9 mouse cellular contexts compared by ENCODE assay signal in the genomic region with DNA sequence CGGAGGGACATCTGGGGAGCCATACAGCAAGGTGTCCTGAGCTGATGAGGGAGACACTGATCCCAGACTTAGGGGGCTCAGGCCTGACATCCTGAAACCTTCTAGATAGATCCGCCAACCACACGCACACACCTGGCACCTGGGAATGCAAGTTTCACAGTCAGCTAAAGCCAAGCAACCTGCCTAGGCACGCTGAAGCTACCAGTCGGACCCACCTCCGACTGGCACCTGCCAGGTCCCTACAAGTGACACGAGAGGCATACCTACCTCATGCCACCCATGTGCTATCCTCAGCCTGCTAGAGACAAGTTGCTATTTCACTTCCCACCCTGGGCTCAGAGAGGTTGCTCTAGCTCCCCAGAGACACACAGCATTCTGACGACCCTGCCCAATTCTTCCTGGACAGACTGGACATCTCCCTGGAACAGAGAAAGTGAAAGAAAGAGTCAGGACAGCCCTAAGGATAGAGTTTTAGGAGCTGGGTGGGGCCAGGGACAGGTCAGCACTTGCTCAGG. TPM values are rescaled to one million over a fixed set of nuclear protein-coding genes. Genes with fewer than 3 reads are reported as not detected.
A peak's percentile ranks its signal among the peaks of the same experiment; 100 is the strongest.
DNase-seq lines count a peak whose midpoint lies in the region; ATAC-seq and TF ChIP-seq lines count a peak whose summit lies in the region.
"Had no signal": no experiment of that assay in that cellular context is flagged by ENCODE, and none has a peak within 500 bp of the region (broad histone marks: within the 10 kb centered on the region; RNA-seq: fewer than 3 reads in every experiment).

No protein-coding gene starts in this region.

- peaks cover 31% of the 10 kb centered on the region for H3K36me3 ChIP-seq in heart, embryonic 16.5 days (ENCODE audit: control insufficient read depth, insufficient read depth)
- peaks cover 0 to 2% of the 10 kb centered on the region in 2 experiments; a peak in 1 of 4 replicates for H3K36me3 ChIP-seq in MEL (ENCODE audit: control insufficient read depth in 1 of 2, insufficient read depth in 2 of 2, low read length in 2 of 2)
- no peaks in the 10 kb centered on the region for H3K36me3 ChIP-seq in hindbrain, embryonic 11.5 days (ENCODE audit: control insufficient read depth, insufficient read depth, low read length)
- no peaks in the 10 kb centered on the region for H3K36me3 ChIP-seq in midbrain, embryonic 12.5 days

- no peak for TF ChIP-seq CTCF in MEL (IDR thresholded peaks at IDR 0.05 in 2 of 3, conservative IDR thresholded peaks at IDR 0.05 in 1 of 3; ENCODE audit: control insufficient read depth in 1 of 3, insufficient read depth in 1 of 3, low read depth in 2 of 3, low read length in 3 of 3, poor library complexity in 1 of 3, severe bottlenecking in 1 of 3)

- peak overlapping the region; percentile 81 for H3K4me2 ChIP-seq in heart, embryonic 16.5 days (ENCODE audit: low read depth, low read length)
- H3K4me2 ChIP-seq in hindbrain, embryonic 11.5 days (replicated peaks; ENCODE audit: low read depth, low read length): peak overlapping the region; percentile 38
- peak overlapping the region; percentile 54 for H3K4me2 ChIP-seq in midbrain, embryonic 12.5 days (replicated peaks)

- DNase-seq in heart, postnatal 10 days: no peak
- no peak for DNase-seq in MEL (ENCODE audit: low read depth, low spot score)
- peak; percentile 17 for DNase-seq in hindbrain, embryonic 11.5 days (ENCODE audit: low spot score)
- no peak for DNase-seq in embryo, embryonic 10 days (ENCODE audit: low spot score)
- no peak for DNase-seq in adrenal gland, postnatal 4 days (ENCODE audit: low spot score in 2 of 2)
- no peak for DNase-seq in urinary bladder, postnatal 4 days (ENCODE audit: low spot score in 2 of 2)

- no peak for TF ChIP-seq POLR2A in MEL (IDR thresholded peaks at IDR 0.05; ENCODE audit: control insufficient read depth in 1 of 2, insufficient read depth in 1 of 2, low read depth in 1 of 2, low read length in 2 of 2, poor library complexity in 1 of 2)

- 24% methylated on average over 8 of the region's 8 CpGs for WGBS in heart, embryonic 16.5 days
- WGBS in hindbrain, embryonic 11.5 days: 28% methylated on average over 8 of the region's 8 CpGs
- WGBS in midbrain, embryonic 12.5 days: 26% methylated on average over 8 of the region's 8 CpGs

- H3K4me3 ChIP-seq in heart, embryonic 16.5 days (ENCODE audit: low read length): peak overlapping the region; percentile 89
- peak overlapping the region in 1 of 2 experiments; percentile 69; a peak in 2 of 4 replicates for H3K4me3 ChIP-seq in MEL (ENCODE audit: control insufficient read depth in 1 of 2, insufficient read depth in 1 of 2, low read depth in 2 of 2, low read length in 2 of 2)
- H3K4me3 ChIP-seq in hindbrain, embryonic 11.5 days (ENCODE audit: low read depth, low read length): peak overlapping the region; percentile 40
- H3K4me3 ChIP-seq in midbrain, embryonic 12.5 days: peak overlapping the region; percentile 47

- intact Hi-C loops in heart, postnatal 10 days (cut with DNase I): loop anchor here (2.0 to 5.0 kb wide), 4 partner anchors 45 to 153 kb away; a partner anchor contains a TSS

- ATAC-seq in heart, embryonic 16.5 days (replicated peaks; ENCODE audit: extremely low read depth, insufficient read depth, low FRiP score): no peak
- ATAC-seq in hindbrain, embryonic 11.5 days (ENCODE audit: low FRiP score): no peak
- no peak for ATAC-seq in midbrain, embryonic 12.5 days (ENCODE audit: low FRiP score, low read depth)

- no peak for TF ChIP-seq RAD21 in MEL (IDR thresholded peaks at IDR 0.05; ENCODE audit: low read depth, low read length)

- H3K9ac ChIP-seq in heart, embryonic 16.5 days (ENCODE audit: low read length): peak overlapping the region; percentile 95
- H3K9ac ChIP-seq in MEL (ENCODE audit: control insufficient read depth, low read depth, low read length, poor library complexity, severe bottlenecking): no peak overlapping the region; the same call in 1 of the 2 replicates
- H3K9ac ChIP-seq in hindbrain, embryonic 11.5 days (ENCODE audit: low read depth, low read length): no peak overlapping the region
- H3K9ac ChIP-seq in midbrain, embryonic 12.5 days (replicated peaks): 0 out of 2 replicates have a peak overlapping the region, but pooled peaks have one; percentile 11

- TF ChIP-seq EP300 in MEL (IDR thresholded peaks at IDR 0.05; ENCODE audit: low read depth in 1 of 2, low read length in 2 of 2): no peak

- H3K9me3 ChIP-seq in heart, embryonic 16.5 days (replicated peaks; ENCODE audit: control insufficient read depth, low read length): peaks cover 3% of the 10 kb centered on the region
- H3K9me3 ChIP-seq in MEL (replicated peaks; ENCODE audit: insufficient read depth, low read length): no peaks in the 10 kb centered on the region
- H3K9me3 ChIP-seq in hindbrain, embryonic 11.5 days (ENCODE audit: control insufficient read depth, low read length): no peaks in the 10 kb centered on the region
- 0 out of 2 replicates have a peak, but pooled peaks cover 4% of the 10 kb centered on the region for H3K9me3 ChIP-seq in midbrain, embryonic 12.5 days

- no peaks in the 10 kb centered on the region; the same call in 1 of the 2 replicates for H3K79me2 ChIP-seq in MEL (ENCODE audit: control insufficient read depth, insufficient read depth, low read length, poor library complexity)

- peak overlapping the region; percentile 98 for H3K27ac ChIP-seq in heart, embryonic 16.5 days (ENCODE audit: low read length)
- H3K27ac ChIP-seq in MEL (ENCODE audit: control insufficient read depth, low read depth, low read length): no peak overlapping the region
- no peak overlapping the region for H3K27ac ChIP-seq in hindbrain, embryonic 11.5 days (ENCODE audit: low read depth, low read length)
- H3K27ac ChIP-seq in midbrain, embryonic 12.5 days (replicated peaks): no peak overlapping the region

- no peaks in the 10 kb centered on the region for H3K27me3 ChIP-seq in heart, embryonic 16.5 days (ENCODE audit: control insufficient read depth, insufficient read depth, low read length)
- no peaks in the 10 kb centered on the region for H3K27me3 ChIP-seq in MEL (ENCODE audit: control insufficient read depth in 1 of 2, insufficient read depth in 2 of 2, low read length in 2 of 2)
- H3K27me3 ChIP-seq in hindbrain, embryonic 11.5 days (ENCODE audit: control insufficient read depth, insufficient read depth, low read length): peaks cover 38% of the 10 kb centered on the region
- peaks cover 48% of the 10 kb centered on the region for H3K27me3 ChIP-seq in midbrain, embryonic 12.5 days

- H3K4me1 ChIP-seq in heart, embryonic 16.5 days (ENCODE audit: control insufficient read depth, insufficient read depth, low read length): peaks cover 38% of the 10 kb centered on the region
- H3K4me1 ChIP-seq in MEL (ENCODE audit: control insufficient read depth in 1 of 2, insufficient read depth in 2 of 2, low read length in 2 of 2): peaks cover 0 to 12% of the 10 kb centered on the region in 2 experiments; a peak in 3 of 4 replicates
- peaks cover 4% of the 10 kb centered on the region; the same call in 1 of the 2 replicates for H3K4me1 ChIP-seq in hindbrain, embryonic 11.5 days (replicated peaks; ENCODE audit: control insufficient read depth, insufficient read depth, low read length)
- H3K4me1 ChIP-seq in midbrain, embryonic 12.5 days: peaks cover 25% of the 10 kb centered on the region

RNA-seq across cellular contexts. Expression of a gene that starts 0.9 kb away (rescaled TPM):
- 218 and 255 TPM in 2 replicates for polyA plus RNA-seq in heart, embryonic 16.5 days (2015; fragmentation: Nextera tagmentation; extraction: Ambion mirVana)
- total RNA-seq in heart, postnatal 10 days (2021): 10 to 100 TPM; 60.3 to 65.6 TPM
- 8.7 and 9.1 TPM in 2 replicates for total RNA-seq in MEL (2012; rRNA removed)
- polyA plus RNA-seq in MEL (2012; ENCODE audit: insufficient read depth in 1 of 2, insufficient read length in 2 of 2, low read depth in 1 of 2, low replicate concordance in 2 of 2, missing spikeins in 1 of 2): 10 to 100 TPM in 1 of 2 experiments, not detected in 1; 25.3 TPM
- 180 and 221 TPM in 2 replicates for polyA plus RNA-seq in hindbrain, embryonic 11.5 days (2014; fragmentation: Nextera tagmentation; extraction: Ambion mirVana)
- polyA plus RNA-seq in midbrain, embryonic 12.5 days (2016; fragmentation: Nextera tagmentation; extraction: Ambion mirVana): 109 and 168 TPM in 2 replicates
- total RNA-seq in adrenal gland, postnatal 4 days (2021): 10 to 100 TPM; 40.9 to 48.7 TPM

RNA-seq across cellular contexts. Expression of a gene that starts 5.2 kb away (rescaled TPM):
- 10.6 and 13.5 TPM in 2 replicates for polyA plus RNA-seq in heart, embryonic 16.5 days (2015; fragmentation: Nextera tagmentation; extraction: Ambion mirVana)
- total RNA-seq in heart, postnatal 10 days (2021): 100 to 1,000 TPM; 126 to 132 TPM
- total RNA-seq in MEL (2012; rRNA removed): 58.2 and 62.0 TPM in 2 replicates
- polyA plus RNA-seq in MEL (2012; ENCODE audit: insufficient read depth in 1 of 2, insufficient read length in 2 of 2, low read depth in 1 of 2, low replicate concordance in 2 of 2, missing spikeins in 1 of 2): 100 to 1,000 TPM in 1 of 2 experiments, not detected in 1; 150 TPM
- polyA plus RNA-seq in hindbrain, embryonic 11.5 days (2014; fragmentation: Nextera tagmentation; extraction: Ambion mirVana): 14.6 and 16.1 TPM in 2 replicates
- 19.3 and 20.9 TPM in 2 replicates for polyA plus RNA-seq in midbrain, embryonic 12.5 days (2016; fragmentation: Nextera tagmentation; extraction: Ambion mirVana)
- total RNA-seq in adrenal gland, postnatal 4 days (2021): 100 to 1,000 TPM; 146 to 147 TPM

RNA-seq across cellular contexts. Expression of a gene that starts 7.0 kb away (rescaled TPM):
- polyA plus RNA-seq in heart, embryonic 16.5 days (2015; fragmentation: Nextera tagmentation; extraction: Ambion mirVana): 3.2 TPM in 2 replicates
- 1 to 10 TPM; 7.8 to 8.2 TPM for total RNA-seq in heart, postnatal 10 days (2021)
- 7.4 and 7.7 TPM in 2 replicates for total RNA-seq in MEL (2012; rRNA removed)
- polyA plus RNA-seq in MEL (2012; ENCODE audit: insufficient read depth in 1 of 2, insufficient read length in 2 of 2, low read depth in 1 of 2, low replicate concordance in 2 of 2, missing spikeins in 1 of 2): 10 to 100 TPM in 1 of 2 experiments, not detected in 1; 16.8 TPM
- 2.6 TPM in 2 replicates for polyA plus RNA-seq in hindbrain, embryonic 11.5 days (2014; fragmentation: Nextera tagmentation; extraction: Ambion mirVana)
- 7.6 and 8.5 TPM in 2 replicates for polyA plus RNA-seq in midbrain, embryonic 12.5 days (2016; fragmentation: Nextera tagmentation; extraction: Ambion mirVana)
- total RNA-seq in adrenal gland, postnatal 4 days (2021): 10 to 100 TPM; 21.9 to 23.0 TPM

RNA-seq across cellular contexts. Expression of a gene that starts 18.8 kb away (rescaled TPM):
- polyA plus RNA-seq in heart, embryonic 16.5 days (2015; fragmentation: Nextera tagmentation; extraction: Ambion mirVana): 0.25 and 0.35 TPM in 2 replicates
- total RNA-seq in heart, postnatal 10 days (2021): not detected
- total RNA-seq in MEL (2012; rRNA removed): 0.16 and 0.42 TPM in 2 replicates
- polyA plus RNA-seq in MEL (2012; ENCODE audit: insufficient read depth in 1 of 2, insufficient read length in 2 of 2, low read depth in 1 of 2, low replicate concordance in 2 of 2, missing spikeins in 1 of 2): 1 to 10 TPM in 1 of 2 experiments, not detected in 1; 1.1 TPM
- polyA plus RNA-seq in hindbrain, embryonic 11.5 days (2014; fragmentation: Nextera tagmentation; extraction: Ambion mirVana): 0.29 and 0.49 TPM in 2 replicates
- 0.39 and 0.54 TPM in 2 replicates for polyA plus RNA-seq in midbrain, embryonic 12.5 days (2016; fragmentation: Nextera tagmentation; extraction: Ambion mirVana)
- under 1 TPM; 0.25 to 0.39 TPM for total RNA-seq in adrenal gland, postnatal 4 days (2021)
- total RNA-seq: neutrophil, adult 5-6 weeks had no signal

RNA-seq across cellular contexts. Expression of a gene that starts 27.1 kb away (rescaled TPM):
- polyA plus RNA-seq in heart, embryonic 16.5 days (2015; fragmentation: Nextera tagmentation; extraction: Ambion mirVana): 10.9 and 17.7 TPM in 2 replicates
- 1 to 10 TPM; 5.0 to 6.1 TPM for total RNA-seq in heart, postnatal 10 days (2021)
- 25.2 and 26.2 TPM in 2 replicates for total RNA-seq in MEL (2012; rRNA removed)
- 10 to 100 TPM in 1 of 2 experiments, not detected in 1; 53.6 TPM for polyA plus RNA-seq in MEL (2012; ENCODE audit: insufficient read depth in 1 of 2, insufficient read length in 2 of 2, low read depth in 1 of 2, low replicate concordance in 2 of 2, missing spikeins in 1 of 2)
- 4.1 and 4.3 TPM in 2 replicates for polyA plus RNA-seq in hindbrain, embryonic 11.5 days (2014; fragmentation: Nextera tagmentation; extraction: Ambion mirVana)
- 4.5 and 5.6 TPM in 2 replicates for polyA plus RNA-seq in midbrain, embryonic 12.5 days (2016; fragmentation: Nextera tagmentation; extraction: Ambion mirVana)
- 1 to 10 TPM; 7.1 to 8.5 TPM for total RNA-seq in adrenal gland, postnatal 4 days (2021)

Comparison
In these comparisons a context has a peak if more than half of its experiments do, and no peak if none do; other contexts are left out.
1. H3K9ac ChIP-seq: peak in heart, embryonic 16.5 days (single experiment) and midbrain, embryonic 12.5 days (single experiment); none in MEL (single experiment) and hindbrain, embryonic 11.5 days (single experiment).
2. Peak in every context shown above with its lines, with median percentiles within 50 percentile points of each other: H3K4me2 ChIP-seq.